In genomic region chr1:190634935-190635334, GRCm38 (mm10) we compare ENCODE assay signal across 27 mouse cellular contexts.
DNase-seq lines count a peak whose midpoint lies in the region; ATAC-seq lines count a peak whose summit lies in the region.
"Had no signal": no experiment of that assay in that cellular context is flagged by ENCODE, and none has a peak within 500 bp of the region (broad histone marks: within the 10 kb centered on the region; RNA-seq: fewer than 3 reads in every experiment).

No protein-coding gene starts in this region.

- no peak overlapping the region for H3K27ac ChIP-seq in forebrain, embryonic 12.5 days
- H3K27ac ChIP-seq: forebrain, embryonic 10.5 days; gastrocnemius, adult 2 months; heart, embryonic 10.5 days; heart, embryonic 13.5 days; hindbrain, embryonic 14.5 days; hindbrain, postnatal 0 days had no signal

- H3K36me3 ChIP-seq in forebrain, embryonic 12.5 days (replicated peaks) = no peaks in the 10 kb centered on the region
- H3K36me3 ChIP-seq: forebrain, embryonic 10.5 days; G1E; heart, embryonic 10.5 days; heart, embryonic 13.5 days had no signal

- H3K9ac ChIP-seq in forebrain, embryonic 12.5 days = no peak overlapping the region
- H3K9ac ChIP-seq: forebrain, postnatal 0 days; heart, embryonic 13.5 days; hindbrain, embryonic 14.5 days had no signal

- no peak for ATAC-seq in forebrain, embryonic 12.5 days (ENCODE audit: low FRiP score)
- ATAC-seq: activated CD4-positive, CD25-positive, alpha-beta regulatory T cell, adult 4 months; forebrain, embryonic 14.5 days; forebrain, postnatal 0 days; hindbrain, postnatal 0 days; inflammation-experienced regulatory T-cells, adult 6 months; Patski had no signal

- H3K27me3 ChIP-seq in forebrain, embryonic 12.5 days = peaks cover 3% of the 10 kb centered on the region; the same call in 1 of the 2 replicates
- H3K27me3 ChIP-seq: heart, embryonic 13.5 days had no signal

- H3K4me1 ChIP-seq in forebrain, embryonic 12.5 days = peaks cover 13% of the 10 kb centered on the region; the same call in 1 of the 2 replicates
- H3K4me1 ChIP-seq: heart, embryonic 10.5 days; heart, embryonic 13.5 days had no signal

- WGBS in forebrain, embryonic 12.5 days = 85% methylated on average over 2 of the region's 2 CpGs

- H3K4me2 ChIP-seq in forebrain, embryonic 12.5 days = no peak overlapping the region
- H3K4me2 ChIP-seq: heart, embryonic 13.5 days; hindbrain, embryonic 14.5 days had no signal

- no peaks in the 10 kb centered on the region for H3K9me3 ChIP-seq in forebrain, embryonic 12.5 days
- H3K9me3 ChIP-seq: forebrain, embryonic 10.5 days; heart, embryonic 10.5 days; heart, embryonic 13.5 days had no signal

- H3K4me3 ChIP-seq in forebrain, embryonic 12.5 days (replicated peaks) = no peak overlapping the region
- H3K4me3 ChIP-seq: forebrain, embryonic 10.5 days; gastrocnemius, adult 2 months; heart, embryonic 10.5 days; heart, embryonic 13.5 days had no signal

- DNase-seq in heart, adult 11 months = peak; percentile 58
- DNase-seq in heart, adult 9 months (ENCODE audit: low spot score in 2 of 2) = no peak
- DNase-seq in testis, postnatal 10 days (ENCODE audit: low spot score) = peak; percentile 25
- no peak for DNase-seq in testis, postnatal 14 days (ENCODE audit: low spot score)
- peak; percentile 20 for DNase-seq in ZHBTc4 (ENCODE audit: low read depth, low spot score)
- DNase-seq: adrenal gland, adult 8-10 months; adrenal gland, postnatal 25 days; cerebellum, adult 18-20 months; cerebellum, adult 9-10 months; cerebellum, postnatal 14 days; forebrain, postnatal 0 days; gastrocnemius, adult 2 months; gastrocnemius, postnatal 14 days; heart, adult 18-20 months; heart, postnatal 14 days; heart, postnatal 4 days had no signal

Comparison
In these comparisons a context has a peak if more than half of its experiments do, and no peak if none do; other contexts are left out.
1. DNase-seq: peak in heart, adult 11 months (single experiment), testis, postnatal 10 days (single experiment) and ZHBTc4 (single experiment); none in heart, adult 9 months (0 of 2) and testis, postnatal 14 days (single experiment).